Mouse (Mus musculus) lung, postnatal 14 days (tissue): ENCODE measurements at regions not wholly inside any gene's neighbourhood (a gene's known extent, or its start where the extent isn't known, plus 50 kb on each side); places are given as distances from the start of the nearest gene placed in this dataset.

Source experiments
- DNase-seq: peaks from one replicate; pipeline ENCODE4 v3.0.0; 2021

DNA sequence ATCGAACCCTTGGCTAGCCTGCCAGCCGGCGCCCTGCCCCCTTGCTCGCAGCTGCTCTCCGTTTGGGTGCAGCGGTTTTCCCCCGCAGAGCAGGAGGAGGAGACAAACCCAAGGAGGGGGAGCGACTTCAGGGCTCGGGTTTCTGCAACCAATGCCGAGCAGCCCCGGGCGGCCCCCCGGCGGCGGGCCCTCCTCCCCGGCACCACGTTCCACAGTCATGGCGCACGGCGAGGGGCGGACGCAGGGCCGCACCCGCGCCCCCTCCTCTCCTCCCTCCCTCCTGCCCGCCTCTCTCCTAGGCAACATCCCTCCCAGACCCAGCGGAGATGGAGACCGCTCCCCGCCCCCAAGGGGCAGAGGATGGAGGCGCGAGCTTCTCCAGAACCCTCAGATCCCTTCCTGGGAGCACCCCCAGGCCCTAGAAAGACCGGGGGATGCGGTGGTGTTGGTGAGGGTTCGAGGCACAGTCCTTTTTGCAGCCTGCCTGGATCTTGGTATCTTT lies 129.4 kb upstream of the Ubr2 start:
- DNase-seq: peak; percentile 88

DNA sequence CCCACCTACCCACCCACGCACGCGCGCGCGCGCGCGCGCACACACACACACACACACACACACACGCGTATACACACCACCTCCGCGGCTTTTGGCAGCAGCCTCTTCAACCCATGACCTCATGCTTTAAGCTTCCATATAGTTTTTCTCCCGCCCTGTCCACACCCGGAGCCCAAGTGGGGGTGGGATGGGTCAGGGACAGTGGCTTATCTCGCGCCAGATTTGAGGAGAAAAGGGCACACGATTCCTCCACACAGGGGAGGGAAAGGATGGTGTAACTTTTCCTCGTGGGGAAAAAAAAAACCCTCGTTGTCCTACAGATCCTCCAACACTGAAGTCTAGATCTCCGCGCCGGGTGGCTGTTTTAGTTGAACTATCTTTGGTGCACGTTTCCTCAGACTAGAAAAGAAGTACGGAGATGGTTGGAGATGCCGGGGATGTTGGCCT lies 128.8 kb upstream of the Ubr2 start:
- no peak for DNase-seq

DNA sequence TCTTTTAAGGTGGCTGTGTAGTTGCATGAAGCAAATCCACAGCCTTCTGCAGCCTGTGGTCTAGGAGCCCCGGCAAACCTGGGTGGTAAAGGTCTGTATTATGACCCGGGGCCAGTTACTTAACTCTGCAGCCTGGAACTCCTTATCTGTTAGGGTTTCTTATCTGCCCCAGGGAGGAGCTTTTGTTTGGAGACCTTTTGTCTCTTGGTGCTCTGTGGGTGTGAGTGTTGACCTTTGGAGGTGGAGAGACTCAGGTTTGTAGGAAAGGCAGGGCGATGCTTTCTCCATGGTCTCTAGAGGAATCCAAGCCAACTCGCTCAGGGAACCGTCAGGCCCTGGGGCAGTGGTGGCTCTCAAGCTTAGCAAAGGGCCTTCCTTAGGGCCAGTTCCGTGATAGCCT lies 127.8 kb upstream of the Ubr2 start:
- no peak for DNase-seq

DNA sequence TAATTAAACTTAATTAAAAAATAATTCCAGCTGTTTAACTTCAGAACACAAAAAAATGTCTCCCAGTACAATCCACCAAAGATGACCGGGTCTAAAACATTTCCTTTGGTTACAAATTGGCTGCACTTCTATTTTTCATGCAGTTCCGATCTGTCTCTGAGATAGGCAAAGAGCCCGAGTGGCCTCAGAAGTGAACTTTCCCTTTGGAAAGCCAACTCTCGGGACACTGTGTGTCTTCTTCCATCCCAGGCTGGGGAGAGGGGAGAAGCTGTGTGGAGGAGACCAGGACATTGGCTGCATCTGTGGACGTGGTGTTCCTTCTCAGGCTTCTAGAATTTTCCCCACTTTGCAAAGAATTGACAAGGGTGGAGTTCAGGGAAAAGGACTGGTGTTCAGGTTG lies 125.0 kb upstream of the Ubr2 start:
- no peak for DNase-seq

- no peak for DNase-seq
These were observed 123.4 kb upstream of the Ubr2 start for GRCm38 (mm10) chr17:47133785-47134184.

- DNase-seq: no peak
These were observed 117.2 kb upstream of the Ubr2 start for GRCm38 (mm10) chr17:47127571-47127970.

DNA sequence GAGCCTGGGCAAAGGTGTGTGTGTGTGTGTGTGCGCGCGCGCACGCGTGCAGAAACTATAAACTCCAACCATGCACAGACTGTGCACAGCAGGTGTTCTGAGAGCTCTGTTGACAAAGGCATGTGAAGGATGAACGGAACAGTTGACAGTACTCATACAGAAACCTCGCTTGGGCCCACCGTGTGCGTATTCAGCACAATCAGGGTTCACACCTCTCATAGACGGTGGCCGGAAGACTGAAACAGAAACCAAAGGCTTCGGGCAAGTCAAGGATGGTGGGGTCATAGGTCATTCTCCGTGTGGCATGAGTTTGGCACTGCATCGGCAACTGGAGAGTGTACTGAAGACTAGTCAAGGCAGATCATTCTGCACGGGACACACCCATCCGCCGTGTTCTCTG lies 113.2 kb upstream of the Ubr2 start:
- no peak for DNase-seq

- DNase-seq: no peak
These were observed 111.9 kb upstream of the Ubr2 start for GRCm38 (mm10) chr17:47122221-47122620.

DNA sequence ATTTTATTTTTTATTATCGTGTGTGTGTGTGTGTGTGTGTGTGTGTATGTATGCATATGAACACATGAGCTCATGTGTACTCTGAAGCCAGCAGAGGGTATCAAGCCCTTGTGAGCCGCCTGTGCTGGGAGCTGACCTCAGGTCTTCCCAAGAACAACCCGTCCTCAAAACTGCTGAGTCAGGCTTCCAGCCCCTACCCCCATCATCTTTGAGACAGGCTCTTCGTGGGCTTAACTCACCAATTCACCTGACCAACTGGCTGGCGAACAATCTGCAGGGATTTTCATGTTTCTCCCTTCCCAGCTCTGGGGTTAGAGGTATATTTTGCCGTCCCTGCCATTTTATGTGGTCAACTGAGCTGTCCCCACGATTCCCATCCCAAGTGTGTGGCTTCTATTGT lies 107.7 kb upstream of the Ubr2 start:
- no peak for DNase-seq

GRCm38 (mm10) chr17:47115754-47116153 lies 105.4 kb upstream of the Ubr2 start:
- peak; percentile 55 for DNase-seq

GRCm38 (mm10) chr17:47115141-47115540 lies 104.8 kb upstream of the Ubr2 start:
- no peak for DNase-seq

GRCm38 (mm10) chr17:47114736-47115135 lies 104.4 kb upstream of the Ubr2 start:
- no peak for DNase-seq

GRCm38 (mm10) chr17:47112556-47113225 lies 102.3 kb upstream of the Ubr2 start:
- no peak for DNase-seq

DNA sequence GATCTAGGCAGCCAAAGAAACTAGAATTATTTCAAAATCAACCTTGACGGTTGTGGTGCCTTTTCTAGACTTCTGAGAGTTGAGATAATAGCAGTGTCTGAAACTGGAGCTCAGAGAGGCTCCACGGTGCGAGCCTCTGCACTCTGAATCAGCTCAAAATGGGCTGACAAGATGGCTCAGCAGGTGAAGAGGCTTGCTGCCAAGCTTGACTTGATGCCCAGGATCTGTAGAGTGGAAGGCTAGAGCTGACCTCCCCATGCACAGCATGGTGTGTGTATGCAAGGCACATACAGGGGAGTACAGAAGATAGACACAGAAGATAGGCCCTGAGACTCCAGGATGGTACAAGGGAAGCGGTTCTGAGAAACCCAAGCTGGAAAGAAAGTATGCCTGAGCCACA lies 100.5 kb upstream of the Ubr2 start:
- DNase-seq: no peak

- DNase-seq: no peak
These were observed 94.0 kb upstream of the Ubr2 start for GRCm38 (mm10) chr17:47104328-47104727.

- DNase-seq: no peak
These were observed 84.8 kb upstream of the Ubr2 start for GRCm38 (mm10) chr17:47095191-47095590.

GRCm38 (mm10) chr17:47092076-47092475 lies 81.7 kb upstream of the Ubr2 start:
- no peak for DNase-seq

GRCm38 (mm10) chr17:47089769-47090168 lies 79.4 kb upstream of the Ubr2 start:
- DNase-seq: peak; percentile 61

DNA sequence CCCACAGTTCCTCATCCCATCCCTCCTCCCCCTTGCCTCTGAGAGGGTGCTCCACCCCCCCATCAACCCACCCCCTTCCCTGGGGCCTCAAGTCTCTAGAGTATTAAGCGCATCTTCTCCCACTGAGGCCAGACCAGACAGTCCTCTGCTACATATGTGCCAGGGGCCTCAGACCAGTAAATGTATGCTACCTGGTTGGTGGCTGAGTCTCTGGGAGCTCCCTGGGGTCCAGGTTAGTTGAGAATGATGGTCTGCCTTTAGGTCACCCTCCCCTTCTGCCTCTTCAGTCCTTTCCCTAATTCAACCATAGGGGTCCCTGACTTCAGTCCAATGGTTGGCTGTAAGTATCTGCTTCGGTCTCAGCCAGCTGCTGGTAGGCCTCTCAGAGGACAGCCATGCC lies 58.9 kb upstream of the Ubr2 start:
- no peak for DNase-seq

DNA sequence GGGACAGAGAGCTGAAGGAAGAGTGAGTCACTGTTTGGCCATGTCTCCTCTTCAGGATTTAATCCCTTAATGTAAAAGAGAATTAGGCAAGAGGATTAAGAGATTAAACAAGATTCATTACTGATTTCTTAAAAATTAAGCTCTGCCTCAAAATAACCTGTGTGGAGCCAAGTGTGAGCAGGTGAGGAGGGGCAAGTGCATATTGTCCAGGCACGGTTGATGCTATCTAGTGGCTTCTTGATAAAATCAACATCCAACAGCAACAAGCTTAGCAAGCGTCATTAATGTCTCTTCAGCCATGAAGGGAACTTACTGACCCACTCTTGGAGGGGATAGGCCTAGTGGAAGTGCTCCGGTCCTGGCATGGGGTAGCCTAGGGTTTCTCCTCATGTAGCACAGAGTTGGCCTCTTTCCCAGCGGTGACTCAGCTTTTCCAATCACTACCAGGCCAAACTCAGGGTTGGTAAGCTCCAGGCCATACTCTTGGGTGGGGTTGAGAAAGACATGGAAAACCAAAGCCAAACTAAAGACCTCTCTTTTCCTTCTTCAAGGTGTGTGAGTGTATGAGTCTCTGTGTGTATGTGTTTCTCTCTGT lies 55.0 kb upstream of the Ubr2 start:
- DNase-seq: no peak

- no peak for DNase-seq
These were observed 54.4 kb upstream of the Ubr2 start for GRCm38 (mm10) chr17:47064592-47065306.

- no peak for DNase-seq
These were observed 53.6 kb upstream of the Ubr2 start for GRCm38 (mm10) chr17:47064006-47064405.

- no peak for DNase-seq
These were observed 50.8 kb upstream of the Ubr2 start for GRCm38 (mm10) chr17:47061031-47061620.
